ENCODE assay signal across 10 mouse cellular contexts in genomic region chr13:110735511-110735910, GRCm38 (mm10).
A peak's percentile ranks its signal among the peaks of the same experiment; 100 is the strongest.
DNase-seq lines count a peak whose midpoint lies in the region; ATAC-seq and TF ChIP-seq lines count a peak whose summit lies in the region.
"Had no signal": no experiment of that assay in that cellular context is flagged by ENCODE, and none has a peak within 500 bp of the region (broad histone marks: within the 10 kb centered on the region; RNA-seq: fewer than 3 reads in every experiment).

No protein-coding gene starts in this region.

- no peak overlapping the region for H3K27ac ChIP-seq in left cerebral cortex, adult 2 months
- no peak overlapping the region for H3K27ac ChIP-seq in midbrain, embryonic 15.5 days
- H3K27ac ChIP-seq: limb, embryonic 10.5 days; macrophage had no signal

- intact Hi-C loops in left cerebral cortex, postnatal 4 days (cut with DNase I): no loop called here
- intact Hi-C loops in left cerebral cortex, adult 2 months (cut with DNase I): no loop called here

- H3K4me3 ChIP-seq in left cerebral cortex, adult 2 months: no peak overlapping the region
- H3K4me3 ChIP-seq in midbrain, embryonic 15.5 days: no peak overlapping the region
- H3K4me3 ChIP-seq: limb, embryonic 10.5 days had no signal

- no peak for TF ChIP-seq CTCF in left cerebral cortex, adult 2 months (IDR thresholded peaks at IDR 0.05)

- H3K4me2 ChIP-seq in midbrain, embryonic 15.5 days: no peak overlapping the region

- no peak for ATAC-seq in granulocyte monocyte progenitor cell, adult 5-6 weeks (replicated peaks; ENCODE audit: poor library complexity, severe bottlenecking)
- ATAC-seq in midbrain, embryonic 15.5 days (replicated peaks): no peak

- no peaks in the 10 kb centered on the region for H3K27me3 ChIP-seq in midbrain, embryonic 15.5 days (replicated peaks)

- 52% methylated on average over 5 of the region's 5 CpGs for WGBS in midbrain, embryonic 15.5 days

- H3K4me1 ChIP-seq in midbrain, embryonic 15.5 days: no peaks in the 10 kb centered on the region
- H3K4me1 ChIP-seq: limb, embryonic 10.5 days had no signal

- no peaks in the 10 kb centered on the region for H3K9me3 ChIP-seq in midbrain, embryonic 15.5 days
- H3K9me3 ChIP-seq: limb, embryonic 10.5 days had no signal

- peak; percentile 10 for DNase-seq in gastrocnemius, postnatal 10 days
- no peak for DNase-seq in gastrocnemius, postnatal 25 days
- DNase-seq in left cerebral cortex, postnatal 4 days: peak; percentile 25
- DNase-seq in left cerebral cortex, adult 2 months (ENCODE audit: extremely low spot score in 1 of 2, low spot score in 2 of 2): no peak
- DNase-seq in 3T3-L1 (ENCODE audit: low read depth, low spot score) (peak; percentile 77), adipocyte (ENCODE audit: low spot score) (peak; percentile 24)

- no peaks in the 10 kb centered on the region for H3K36me3 ChIP-seq in midbrain, embryonic 15.5 days (replicated peaks)
- H3K36me3 ChIP-seq: limb, embryonic 10.5 days had no signal

- H3K9ac ChIP-seq in midbrain, embryonic 15.5 days: no peak overlapping the region

Comparison
In these comparisons a context has a peak if more than half of its experiments do, and no peak if none do; other contexts are left out.
1. DNase-seq: peak in gastrocnemius, postnatal 10 days (single experiment), left cerebral cortex, postnatal 4 days (single experiment), 3T3-L1 (single experiment) and adipocyte (single experiment); none in gastrocnemius, postnatal 25 days (single experiment) and left cerebral cortex, adult 2 months (0 of 2).